Mouse (Mus musculus): ENCODE measurements around the gene Abhd11. TPM values are rescaled to one million over a fixed set of nuclear protein-coding genes. Genes with fewer than 3 reads are reported as not detected.
"Not testable (repeated sequence)": the region's sequence is repeated elsewhere in the genome, so short reads cannot be mapped to it uniquely, and the experiment has no call there.

The Abhd11 gene
- total RNA-seq, 2 experiments from 2014 or later = 65.3 to 142 TPM

- ATAC-seq (replicated peaks; ENCODE audit: poor library complexity) = no peak
Measured at GRCm38 (mm10) chr5:135016224-135016759, 7.3 kb downstream of the Abhd11 start.

- no peak for ATAC-seq (replicated peaks; ENCODE audit: poor library complexity)
Measured at GRCm38 (mm10) chr5:135021814-135022213, 12.9 kb downstream of the Abhd11 start.

- peak; percentile 83 for ATAC-seq (replicated peaks; ENCODE audit: poor library complexity)
Measured at GRCm38 (mm10) chr5:135023344-135024173, 14.6 kb downstream of the Abhd11 start, which contains the start of gene Stx1a. Stx1a (plus strand) TSS chr5:135023482.

GRCm38 (mm10) chr5:135024665-135025224 is 15.8 kb downstream of the Abhd11 start:
- ATAC-seq (replicated peaks; ENCODE audit: poor library complexity) = peak; percentile 23; the same call in 1 of the 2 replicates

GRCm38 (mm10) chr5:135025899-135026298 is 16.9 kb downstream of the Abhd11 start:
- no peak for ATAC-seq (replicated peaks; ENCODE audit: poor library complexity)

- peak; percentile 68 for ATAC-seq (replicated peaks; ENCODE audit: poor library complexity)
Measured at GRCm38 (mm10) chr5:135029007-135029854, 20.3 kb downstream of the Abhd11 start.

- no peak for ATAC-seq (replicated peaks; ENCODE audit: poor library complexity)
Measured at GRCm38 (mm10) chr5:135032581-135032980, 23.6 kb downstream of the Abhd11 start.

- no peak for ATAC-seq (replicated peaks; ENCODE audit: poor library complexity)
Measured at GRCm38 (mm10) chr5:135034593-135034992, 25.6 kb downstream of the Abhd11 start.

- no peak for ATAC-seq (replicated peaks; ENCODE audit: poor library complexity)
Measured at GRCm38 (mm10) chr5:135035608-135036359, 26.8 kb downstream of the Abhd11 start.

- ATAC-seq (replicated peaks; ENCODE audit: poor library complexity) = no peak
Measured at GRCm38 (mm10) chr5:135037946-135038345, 29.0 kb downstream of the Abhd11 start.

GRCm38 (mm10) chr5:135039541-135039940 is 30.6 kb downstream of the Abhd11 start:
- ATAC-seq (replicated peaks; ENCODE audit: poor library complexity) = peak; percentile 43

- ATAC-seq (replicated peaks; ENCODE audit: poor library complexity) = no peak
Measured at GRCm38 (mm10) chr5:135040059-135040458, 31.1 kb downstream of the Abhd11 start.

GRCm38 (mm10) chr5:135040777-135041176 is 31.8 kb downstream of the Abhd11 start:
- ATAC-seq (replicated peaks; ENCODE audit: poor library complexity) = no peak

GRCm38 (mm10) chr5:135042105-135042788 is 33.3 kb downstream of the Abhd11 start:
- no peak for ATAC-seq (replicated peaks; ENCODE audit: poor library complexity)

GRCm38 (mm10) chr5:135044575-135044974 is 35.6 kb downstream of the Abhd11 start:
- no peak for ATAC-seq (replicated peaks; ENCODE audit: poor library complexity)

GRCm38 (mm10) chr5:135048539-135048938 is 39.6 kb downstream of the Abhd11 start:
- ATAC-seq (replicated peaks; ENCODE audit: poor library complexity) = no peak

- not testable (repeated sequence) for ATAC-seq (replicated peaks; ENCODE audit: poor library complexity)
Measured at GRCm38 (mm10) chr5:135049268-135049667, 40.3 kb downstream of the Abhd11 start.

- ATAC-seq (replicated peaks; ENCODE audit: poor library complexity) = no peak
Measured at GRCm38 (mm10) chr5:135053356-135053755, 44.4 kb downstream of the Abhd11 start.
